Mouse (Mus musculus) fibroblast of lung, adult 2 months (primary cell): ENCODE data around the gene Ajuba.

Source experiments
- DNase-seq: peaks from one replicate; pipeline ENCODE4 v3.0.0-alpha.2; 2011; ENCODE audit warnings: low read depth

The Ajuba gene

DNA sequence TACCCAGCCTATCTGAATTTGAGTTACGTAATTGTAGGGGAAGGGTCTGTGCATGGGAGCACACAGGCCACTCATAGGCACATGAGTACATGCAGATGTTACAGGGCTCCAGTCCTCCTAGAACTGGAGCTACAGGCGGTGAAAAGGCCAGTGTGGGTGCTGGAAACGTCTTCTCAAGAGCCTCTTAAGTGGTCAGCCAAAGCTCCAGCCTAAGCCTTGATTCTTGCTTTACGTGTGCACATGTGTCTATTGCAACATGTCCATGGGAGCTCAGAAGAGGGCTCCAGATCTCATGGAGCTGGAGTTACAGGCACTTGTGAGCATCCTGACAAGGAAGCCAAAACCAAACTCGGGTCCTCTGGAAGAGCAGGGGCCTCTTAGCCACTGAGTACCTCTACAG, 32.7 kb downstream of the Ajuba start:
- DNase-seq = no peak

DNA sequence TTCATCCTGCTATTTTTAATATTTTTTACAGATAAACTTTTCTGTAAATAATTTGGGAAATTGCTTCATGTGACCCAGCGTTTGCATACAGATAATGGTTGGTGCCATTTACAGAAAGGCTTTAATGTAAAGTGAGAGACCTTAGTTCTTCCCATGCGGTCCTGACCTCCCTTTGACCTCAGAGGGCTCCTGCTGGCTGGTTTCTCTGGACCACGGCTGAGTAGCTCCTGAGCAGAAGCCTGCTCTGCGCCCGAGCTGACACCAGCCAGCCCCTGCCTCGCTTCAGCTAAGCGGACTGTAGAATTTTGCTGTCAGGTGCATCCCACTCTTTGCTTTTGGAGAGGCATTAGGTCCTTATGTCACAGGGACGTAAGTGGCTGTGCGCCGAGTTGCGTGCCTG, 36.6 kb downstream of the Ajuba start:
- DNase-seq = no peak

DNA sequence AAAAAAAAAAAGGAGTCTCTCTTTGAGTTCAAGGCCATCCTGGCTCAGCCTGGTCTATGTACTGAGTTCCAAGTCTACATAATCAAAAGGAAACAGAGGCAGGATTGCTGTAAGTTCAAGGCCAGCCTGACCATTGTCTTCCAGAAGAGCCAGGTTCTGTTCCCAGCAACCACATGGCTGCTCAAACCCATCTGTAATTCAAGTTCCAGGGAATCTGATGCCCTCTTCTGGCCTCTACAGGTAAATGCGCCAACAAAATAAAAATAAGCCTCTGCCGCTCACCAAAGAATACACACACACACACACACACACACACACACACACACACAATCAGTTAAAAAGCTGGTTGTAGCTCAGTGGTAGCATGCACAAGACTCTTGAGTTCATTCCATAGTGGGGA, 38.8 kb downstream of the Ajuba start:
- no peak for DNase-seq

DNA sequence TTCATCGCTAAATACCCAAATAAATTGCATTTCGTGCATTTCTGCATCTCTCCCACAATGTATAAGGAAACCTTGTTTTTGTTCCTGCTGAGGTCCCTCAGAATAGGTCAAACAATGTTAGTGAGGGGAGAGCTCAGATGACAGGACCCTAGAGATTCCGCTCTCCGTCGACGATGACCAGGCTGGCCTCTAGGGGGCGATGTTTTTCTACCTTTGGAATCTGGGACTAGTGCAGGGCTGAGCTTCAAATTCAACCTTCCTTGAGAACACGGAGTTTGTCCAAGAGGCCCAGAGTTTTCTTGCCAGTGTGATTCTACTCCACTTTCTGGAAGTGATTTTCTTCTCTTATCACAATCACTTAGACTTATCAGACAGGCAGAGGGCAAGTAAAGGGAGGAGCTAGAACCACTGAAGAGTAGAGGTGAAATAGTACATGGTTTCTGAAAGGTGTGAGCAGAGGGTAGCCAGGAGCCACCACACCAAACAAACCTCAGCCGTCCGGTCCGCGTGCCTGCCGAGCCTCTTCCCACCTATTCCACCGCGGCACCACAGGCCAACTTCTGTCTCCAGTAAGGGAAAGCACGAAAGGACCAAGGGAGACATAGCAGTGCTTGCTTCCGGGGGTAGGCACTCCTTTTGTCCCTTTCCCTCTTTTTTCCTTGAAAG, 48.8 kb downstream of the Ajuba start:
- DNase-seq = peak; percentile 27

DNA sequence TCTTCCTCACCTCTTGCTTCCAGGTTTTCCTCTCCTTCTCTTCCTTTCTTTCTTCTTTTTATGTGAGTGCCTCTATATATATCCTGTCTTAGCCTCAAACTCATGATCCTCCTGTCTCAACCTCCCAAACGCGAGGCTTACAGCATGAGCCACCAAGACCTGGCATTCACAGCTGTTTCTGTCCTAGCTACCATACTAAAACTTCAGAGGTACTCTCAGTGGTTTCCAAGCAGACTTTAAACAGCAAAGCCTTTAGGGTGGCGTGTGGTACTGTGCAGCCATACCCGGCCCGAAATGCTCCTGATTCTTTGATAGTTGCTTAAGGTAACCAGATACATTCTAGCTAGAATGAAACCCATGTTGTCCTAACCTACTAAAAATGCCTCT, 49.4 kb downstream of the Ajuba start:
- DNase-seq = no peak

DNA sequence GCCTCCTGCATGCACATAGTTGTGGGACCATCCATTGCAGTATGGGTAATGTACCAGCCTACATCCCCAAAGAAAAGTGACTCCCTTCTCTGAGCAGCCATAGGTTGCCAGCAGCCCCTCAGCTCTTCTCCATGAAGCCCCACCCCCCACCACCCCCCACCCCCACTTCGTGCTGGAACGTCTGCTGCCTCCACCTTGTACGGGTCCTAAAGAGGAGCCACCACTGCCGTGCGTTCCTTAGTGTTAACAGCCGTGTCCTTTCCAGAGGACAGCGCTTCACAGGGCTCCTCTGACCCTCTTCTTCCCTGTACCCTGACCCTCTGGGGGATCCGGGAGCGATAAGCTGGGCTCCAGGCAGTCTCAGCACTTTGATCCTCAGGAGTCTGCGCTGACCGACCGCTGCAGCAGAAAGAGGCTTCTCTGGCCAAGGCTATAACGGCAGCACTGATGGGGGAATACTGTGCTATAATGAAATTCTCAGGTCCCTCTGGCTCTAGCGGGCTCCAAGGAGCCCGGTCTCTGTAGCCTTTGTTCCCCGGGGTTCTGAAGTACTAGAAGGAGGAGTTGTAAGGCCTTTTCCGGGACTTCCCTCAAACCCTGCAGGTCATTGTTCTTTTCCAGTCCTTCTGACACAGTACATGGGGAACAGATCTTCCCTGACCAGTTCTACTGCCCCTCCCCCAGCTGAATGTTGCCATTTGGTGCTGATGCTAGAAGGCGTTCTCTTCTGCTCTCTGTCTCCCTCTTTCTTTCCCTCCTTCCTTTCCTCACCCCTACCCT, 49.9 kb downstream of the Ajuba start:
- DNase-seq = no peak

DNA sequence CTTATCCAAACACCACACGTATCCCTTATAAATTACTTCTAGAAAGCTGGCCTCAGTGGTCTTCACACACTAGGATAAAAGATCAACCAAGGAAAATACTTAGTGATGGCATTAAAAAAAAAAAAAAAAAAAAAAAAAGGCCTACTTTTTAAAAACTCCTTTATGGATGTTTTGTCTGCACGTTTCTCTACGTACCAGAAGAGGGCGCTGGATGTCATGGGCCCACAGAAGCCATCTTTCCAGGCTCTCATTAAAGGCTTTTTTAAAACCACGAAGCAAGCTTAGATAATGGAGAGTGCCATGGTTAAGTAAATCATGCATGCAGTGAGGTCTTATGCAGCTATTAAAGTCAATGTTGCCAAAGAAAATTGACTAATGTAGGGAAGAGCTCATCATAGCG, 53.8 kb downstream of the Ajuba start:
- DNase-seq = no peak
